8 mouse cellular contexts compared by ENCODE assay signal in the genomic region with DNA sequence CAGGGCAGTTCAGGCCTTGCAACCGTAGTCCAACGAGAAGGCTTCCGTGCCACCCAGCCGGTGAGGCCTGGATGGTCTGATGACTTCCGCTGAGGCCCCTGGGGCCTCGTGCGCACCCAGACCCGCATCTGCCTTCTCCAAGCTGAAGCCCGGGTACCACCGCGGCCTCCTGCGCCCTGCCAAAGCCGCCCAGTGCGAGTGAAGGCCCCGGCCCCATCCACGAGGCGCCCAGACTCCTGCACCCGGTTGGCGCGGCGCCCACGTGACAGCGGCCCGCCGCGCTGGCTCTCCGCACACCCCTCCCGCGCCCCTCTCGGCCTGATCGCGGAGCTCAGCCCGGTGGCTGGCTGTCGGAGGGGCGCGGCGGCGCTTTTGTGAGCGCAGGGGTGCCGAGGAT. TPM values are rescaled to one million over a fixed set of nuclear protein-coding genes. Genes with fewer than 3 reads are reported as not detected.
DNase-seq lines count a peak whose midpoint lies in the region; ATAC-seq and TF ChIP-seq lines count a peak whose summit lies in the region.

No protein-coding gene starts in this region.

- TF ChIP-seq POLR2A in heart, adult 2 months (IDR thresholded peaks at IDR 0.05; ENCODE audit: insufficient read depth, low read depth, low read length) = no peak

- no peaks in the 10 kb centered on the region for H3K36me3 ChIP-seq in heart, adult 2 months (ENCODE audit: control insufficient read depth, insufficient read depth, low read length)
- peaks cover 17% of the 10 kb centered on the region for H3K36me3 ChIP-seq in heart, embryonic 16.5 days (ENCODE audit: control insufficient read depth, insufficient read depth)
- peaks cover 46% of the 10 kb centered on the region for H3K36me3 ChIP-seq in liver, embryonic 12.5 days
- H3K36me3 ChIP-seq in stomach, embryonic 15.5 days = peaks cover 29% of the 10 kb centered on the region

- no peaks in the 10 kb centered on the region for H3K79me2 ChIP-seq in heart, adult 2 months (replicated peaks; ENCODE audit: control insufficient read depth, insufficient read depth, low read length)

- ATAC-seq in heart, embryonic 16.5 days (replicated peaks; ENCODE audit: extremely low read depth, insufficient read depth, low FRiP score) = peak; percentile 26
- ATAC-seq in liver, embryonic 12.5 days = peak; percentile 67
- peak; percentile 25 for ATAC-seq in stomach, embryonic 15.5 days (ENCODE audit: insufficient read depth, low FRiP score, low read depth)

- H3K27me3 ChIP-seq in heart, adult 2 months (ENCODE audit: control insufficient read depth, insufficient read depth, low read length) = no peaks in the 10 kb centered on the region
- H3K27me3 ChIP-seq in heart, embryonic 16.5 days (ENCODE audit: control insufficient read depth, insufficient read depth, low read length) = no peaks in the 10 kb centered on the region
- 0 out of 2 replicates have a peak, but pooled peaks cover 1% of the 10 kb centered on the region for H3K27me3 ChIP-seq in liver, embryonic 12.5 days (replicated peaks)
- H3K27me3 ChIP-seq in stomach, embryonic 15.5 days (replicated peaks) = no peaks in the 10 kb centered on the region

- peaks cover 7% of the 10 kb centered on the region for H3K4me1 ChIP-seq in heart, adult 2 months (ENCODE audit: control insufficient read depth, insufficient read depth, low read length)
- H3K4me1 ChIP-seq in heart, embryonic 16.5 days (ENCODE audit: control insufficient read depth, insufficient read depth, low read length) = peaks cover 36% of the 10 kb centered on the region
- H3K4me1 ChIP-seq in liver, embryonic 12.5 days = peaks cover 50% of the 10 kb centered on the region
- H3K4me1 ChIP-seq in stomach, embryonic 15.5 days = peaks cover 29% of the 10 kb centered on the region

- no peaks in the 10 kb centered on the region for H3K9me3 ChIP-seq in heart, embryonic 16.5 days (replicated peaks; ENCODE audit: control insufficient read depth, low read length)
- no peaks in the 10 kb centered on the region for H3K9me3 ChIP-seq in liver, embryonic 12.5 days (replicated peaks)
- no peaks in the 10 kb centered on the region for H3K9me3 ChIP-seq in stomach, embryonic 15.5 days

- H3K4me2 ChIP-seq in heart, embryonic 16.5 days (ENCODE audit: low read depth, low read length) = peak overlapping the region; percentile 72
- peak overlapping the region; percentile 95 for H3K4me2 ChIP-seq in liver, embryonic 12.5 days
- peak overlapping the region; percentile 80 for H3K4me2 ChIP-seq in stomach, embryonic 15.5 days

- no peak for TF ChIP-seq CTCF in heart, adult 2 months (IDR thresholded peaks at IDR 0.05)

- 2% methylated on average over 40 of the region's 40 CpGs for WGBS in heart, adult 2 months
- WGBS in heart, embryonic 16.5 days = under 1% methylated on average over 40 of the region's 40 CpGs
- WGBS in liver, embryonic 12.5 days (ENCODE audit: insufficient replicate concordance) = under 1% methylated on average over 40 of the region's 40 CpGs
- under 1% methylated on average over 40 of the region's 40 CpGs for WGBS in stomach, embryonic 15.5 days

- peak overlapping the region; percentile 82 for H3K9ac ChIP-seq in heart, adult 2 months (ENCODE audit: low read depth, low read length)
- H3K9ac ChIP-seq in heart, embryonic 16.5 days (ENCODE audit: low read length) = peak overlapping the region; percentile 93
- peak overlapping the region; percentile 88 for H3K9ac ChIP-seq in liver, embryonic 12.5 days
- peak overlapping the region; percentile 91 for H3K9ac ChIP-seq in stomach, embryonic 15.5 days

- H3K27ac ChIP-seq in heart, adult 2 months = peak overlapping the region; percentile 65
- peak overlapping the region; percentile 89 for H3K27ac ChIP-seq in heart, embryonic 16.5 days (ENCODE audit: low read length)
- peak overlapping the region; percentile 90 for H3K27ac ChIP-seq in liver, embryonic 12.5 days
- H3K27ac ChIP-seq in stomach, embryonic 15.5 days = peak overlapping the region; percentile 95

- intact Hi-C loops in heart, adult 2 months (cut with DNase I) = loop anchor here (2.0 kb wide), 1 partner anchor 23 kb away; no protein-coding TSS in a partner anchor

- DNase-seq in heart, adult 2 months = no peak
- no peak for DNase-seq in heart, adult 11 months
- peak; percentile 50 for DNase-seq in thymus, postnatal 0 days (ENCODE audit: low spot score)
- DNase-seq in thymus, postnatal 25 days = no peak
- no peak for DNase-seq in T-cell, adult 2 months (ENCODE audit: low spot score)

- TF ChIP-seq EP300 in heart, adult 2 months (IDR thresholded peaks at IDR 0.05; ENCODE audit: insufficient read depth, low read depth, low read length) = no peak

- peak overlapping the region; percentile 83 for H3K4me3 ChIP-seq in heart, adult 2 months
- peak overlapping the region; percentile 78 for H3K4me3 ChIP-seq in heart, embryonic 16.5 days (ENCODE audit: low read length)
- H3K4me3 ChIP-seq in liver, embryonic 12.5 days = peak overlapping the region; percentile 77
- H3K4me3 ChIP-seq in stomach, embryonic 15.5 days (replicated peaks) = peak overlapping the region; percentile 84

RNA-seq across cellular contexts. Expression of gene Fasn, which starts 0.8 kb away (rescaled TPM):
- 10 to 100 TPM; 22.0 to 32.1 TPM for total RNA-seq in heart, adult 2 months (2021)
- polyA plus RNA-seq in heart, adult 2 months (2012; rRNA removed) = 318 and 731 TPM in 2 replicates
- polyA plus RNA-seq in thymus, postnatal 0 days (2015; fragmentation: Nextera tagmentation; extraction: Ambion mirVana) = 22.3 and 25.3 TPM in 2 replicates
- polyA plus RNA-seq in heart, embryonic 16.5 days (2015; fragmentation: Nextera tagmentation; extraction: Ambion mirVana) = 24.9 and 28.7 TPM in 2 replicates
- 35.9 and 40.3 TPM in 2 replicates for polyA plus RNA-seq in liver, embryonic 12.5 days (2016; fragmentation: Nextera tagmentation; extraction: Ambion mirVana)
- polyA plus RNA-seq in stomach, embryonic 15.5 days (2015; fragmentation: Nextera tagmentation; extraction: Ambion mirVana) = 45.9 and 46.3 TPM in 2 replicates

RNA-seq across cellular contexts. Expression of gene Dus1l, which starts 27.3 kb away (rescaled TPM):
- 10 to 100 TPM; 23.3 to 23.5 TPM for total RNA-seq in heart, adult 2 months (2021)
- polyA plus RNA-seq in heart, adult 2 months (2012; rRNA removed) = 20.6 and 26.4 TPM in 2 replicates
- 87.0 and 92.2 TPM in 2 replicates for polyA plus RNA-seq in thymus, postnatal 0 days (2015; fragmentation: Nextera tagmentation; extraction: Ambion mirVana)
- polyA plus RNA-seq in heart, embryonic 16.5 days (2015; fragmentation: Nextera tagmentation; extraction: Ambion mirVana) = 44.7 and 49.7 TPM in 2 replicates
- 99.5 and 100.0 TPM in 2 replicates for polyA plus RNA-seq in liver, embryonic 12.5 days (2016; fragmentation: Nextera tagmentation; extraction: Ambion mirVana)
- polyA plus RNA-seq in stomach, embryonic 15.5 days (2015; fragmentation: Nextera tagmentation; extraction: Ambion mirVana) = 69.2 and 79.0 TPM in 2 replicates

RNA-seq across cellular contexts. Expression of gene Gps1, which starts 39.5 kb away (rescaled TPM):
- 10 to 100 TPM; 54.4 to 55.8 TPM for total RNA-seq in heart, adult 2 months (2021)
- 85.9 and 129 TPM in 2 replicates for polyA plus RNA-seq in heart, adult 2 months (2012; rRNA removed)
- polyA plus RNA-seq in thymus, postnatal 0 days (2015; fragmentation: Nextera tagmentation; extraction: Ambion mirVana) = 130 and 134 TPM in 2 replicates
- 124 and 135 TPM in 2 replicates for polyA plus RNA-seq in heart, embryonic 16.5 days (2015; fragmentation: Nextera tagmentation; extraction: Ambion mirVana)
- polyA plus RNA-seq in liver, embryonic 12.5 days (2016; fragmentation: Nextera tagmentation; extraction: Ambion mirVana) = 128 and 135 TPM in 2 replicates
- polyA plus RNA-seq in stomach, embryonic 15.5 days (2015; fragmentation: Nextera tagmentation; extraction: Ambion mirVana) = 157 and 172 TPM in 2 replicates

RNA-seq across cellular contexts. Expression of gene Rfng, which starts 39.5 kb away (rescaled TPM):
- total RNA-seq in heart, adult 2 months (2021) = 10 to 100 TPM; 11.9 to 12.5 TPM
- polyA plus RNA-seq in heart, adult 2 months (2012; rRNA removed) = 28.6 and 30.0 TPM in 2 replicates
- 23.7 and 30.1 TPM in 2 replicates for polyA plus RNA-seq in thymus, postnatal 0 days (2015; fragmentation: Nextera tagmentation; extraction: Ambion mirVana)
- polyA plus RNA-seq in heart, embryonic 16.5 days (2015; fragmentation: Nextera tagmentation; extraction: Ambion mirVana) = 27.8 and 28.4 TPM in 2 replicates
- polyA plus RNA-seq in liver, embryonic 12.5 days (2016; fragmentation: Nextera tagmentation; extraction: Ambion mirVana) = 22.4 and 22.9 TPM in 2 replicates
- 35.8 and 40.9 TPM in 2 replicates for polyA plus RNA-seq in stomach, embryonic 15.5 days (2015; fragmentation: Nextera tagmentation; extraction: Ambion mirVana)
